Mouse (Mus musculus) Muller cell, postnatal 12 days (primary cell): Measurements from ENCODE around the gene Slc37a1.
"Not testable (repeated sequence)": the region's sequence is repeated elsewhere in the genome, so short reads cannot be mapped to it uniquely, and the experiment has no call there.

Experiments used
- DNase-seq: peaks from one replicate; pipeline ENCODE4 v3.0.0-alpha.2; 2015; ENCODE audit errors: inconsistent ontology term

Slc37a1 gene

GRCm38 (mm10) chr17:31353255-31353654 is 66.7 kb downstream of the Slc37a1 start:
- DNase-seq, result no peak

DNA sequence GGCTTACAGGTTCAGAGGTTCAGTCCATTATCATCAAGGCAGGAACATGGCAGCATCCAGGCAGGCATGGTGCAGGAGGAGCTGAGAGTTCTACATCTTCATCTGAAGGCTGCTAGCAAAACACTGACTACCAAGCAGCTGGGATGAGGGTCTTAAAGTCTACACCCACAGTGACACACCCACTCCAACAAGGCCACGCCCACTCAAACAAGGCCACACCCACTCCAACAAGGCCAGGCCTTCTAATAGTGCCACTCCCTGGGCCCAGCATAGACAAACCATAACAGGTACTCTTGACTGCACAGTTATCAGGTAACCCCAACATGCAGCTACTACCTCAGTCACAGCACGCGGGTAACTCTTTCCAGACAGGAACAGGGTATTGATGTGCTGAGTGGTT is 68.1 kb downstream of the Slc37a1 start:
- DNase-seq, result not testable (repeated sequence)

GRCm38 (mm10) chr17:31355792-31356502 is 69.4 kb downstream of the Slc37a1 start:
- no peak for DNase-seq

GRCm38 (mm10) chr17:31360582-31360981 is 74.0 kb downstream of the Slc37a1 start:
- DNase-seq, result no peak

DNA sequence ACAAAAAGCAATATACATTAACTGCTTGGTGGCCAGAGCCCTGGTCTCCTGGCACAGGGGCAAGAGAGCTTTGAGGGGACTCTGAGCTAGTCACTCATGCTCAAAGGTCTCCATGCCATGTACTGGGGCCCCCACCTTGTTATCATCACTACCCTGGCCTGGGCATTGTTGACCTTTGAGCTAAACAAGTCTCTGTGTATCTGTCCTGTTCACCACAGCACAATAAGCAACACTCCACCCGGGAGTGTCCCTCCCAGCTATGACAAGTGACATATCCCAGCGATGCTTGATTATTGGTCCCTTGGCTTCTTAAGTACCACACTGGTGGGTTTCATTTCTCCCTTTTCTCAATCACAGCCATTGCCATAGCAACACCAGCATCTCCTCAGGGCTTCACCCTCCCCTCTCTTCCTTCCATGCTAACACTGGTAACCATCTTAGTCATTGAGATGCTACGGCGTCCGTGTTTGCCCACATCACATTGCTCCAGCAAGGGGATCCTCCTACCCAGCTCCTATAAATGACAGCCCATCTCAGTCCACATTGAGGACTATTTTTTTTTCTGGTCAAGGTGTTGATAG is 79.1 kb downstream of the Slc37a1 start:
- no peak for DNase-seq

GRCm38 (mm10) chr17:31370221-31370620 is 83.6 kb downstream of the Slc37a1 start:
- DNase-seq, result no peak

DNA sequence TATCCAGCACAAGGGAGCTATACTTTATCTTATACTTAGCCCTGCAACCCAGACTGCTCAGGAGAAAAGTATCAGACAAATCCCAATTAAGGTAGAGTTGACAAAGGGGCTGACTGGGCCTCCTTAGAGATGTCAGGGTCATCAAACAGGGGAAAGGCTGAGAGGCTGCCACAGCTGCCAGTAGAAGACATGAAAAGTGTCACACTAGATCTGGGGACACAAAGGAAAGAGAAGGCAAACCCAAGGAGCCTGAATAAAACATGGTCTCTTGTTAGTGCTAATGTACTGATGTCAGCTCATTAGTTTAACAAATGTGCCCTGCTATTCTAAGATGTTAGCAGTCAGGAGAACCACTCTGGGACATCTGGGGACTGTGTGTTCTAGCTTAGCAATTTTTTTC is 84.3 kb downstream of the Slc37a1 start:
- no peak for DNase-seq

DNA sequence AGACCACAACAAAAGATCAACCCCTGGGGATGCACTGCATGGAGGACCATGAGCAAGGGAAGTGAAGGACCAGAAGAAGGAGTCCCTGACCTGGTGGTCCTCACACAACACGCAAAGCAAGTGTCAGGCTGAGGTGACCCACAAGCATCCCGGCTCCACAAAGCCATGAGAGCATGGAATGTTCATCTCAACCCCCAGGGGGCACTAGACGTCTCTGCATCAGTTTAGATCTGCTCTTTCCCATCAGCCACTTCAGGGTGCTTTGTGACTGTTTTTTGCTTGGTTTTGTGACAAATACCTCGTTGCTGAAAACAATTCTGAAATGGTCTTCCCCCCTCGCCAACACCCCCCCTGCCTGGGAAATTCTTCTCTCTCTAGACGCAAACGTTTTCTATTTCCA is 91.4 kb downstream of the Slc37a1 start:
- no peak for DNase-seq

DNA sequence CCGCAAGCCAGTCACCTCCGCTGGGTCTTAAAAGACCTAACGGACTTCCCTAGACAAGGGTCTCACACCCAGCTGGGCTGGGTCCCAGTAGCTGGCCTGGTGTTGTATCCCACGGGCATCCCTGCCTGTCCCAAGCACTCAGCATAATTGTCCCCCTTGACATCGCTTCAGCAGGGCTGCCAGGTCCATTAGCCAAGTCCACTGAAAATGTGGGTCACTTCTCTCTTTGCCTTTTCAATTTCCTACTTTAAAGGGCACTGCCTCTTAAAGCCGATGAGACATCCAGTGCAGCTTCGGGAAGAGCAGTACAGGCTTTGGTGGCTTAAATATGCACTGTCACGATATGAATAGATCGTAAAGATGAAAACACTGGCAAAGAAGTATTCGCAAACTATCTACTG is 91.8 kb downstream of the Slc37a1 start:
- peak; percentile 70 for DNase-seq

- DNase-seq, result no peak
Observed at GRCm38 (mm10) chr17:31379086-31379485, 92.5 kb downstream of the Slc37a1 start.

DNA sequence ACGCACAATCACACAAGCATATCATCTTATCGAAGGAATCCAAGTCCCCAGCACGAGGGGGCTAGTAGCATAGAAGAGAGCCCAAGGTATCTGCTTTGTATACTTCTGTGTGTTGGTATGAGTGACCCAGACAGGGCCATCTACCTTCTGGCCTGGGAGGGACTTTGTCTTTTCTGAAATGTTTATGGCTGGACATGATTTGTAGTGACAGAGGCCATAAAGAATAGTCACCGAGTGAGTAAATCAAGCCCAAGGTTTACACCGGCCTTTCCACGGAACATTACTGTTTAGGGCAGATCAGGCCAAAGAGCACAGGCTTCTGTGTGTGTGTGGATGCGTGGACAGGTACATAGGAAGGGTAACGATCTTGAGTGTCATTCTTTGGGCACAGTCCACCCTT is 93.3 kb downstream of the Slc37a1 start:
- DNase-seq, result no peak

GRCm38 (mm10) chr17:31383320-31383719 is 96.7 kb downstream of the Slc37a1 start:
- DNase-seq, result no peak

DNA sequence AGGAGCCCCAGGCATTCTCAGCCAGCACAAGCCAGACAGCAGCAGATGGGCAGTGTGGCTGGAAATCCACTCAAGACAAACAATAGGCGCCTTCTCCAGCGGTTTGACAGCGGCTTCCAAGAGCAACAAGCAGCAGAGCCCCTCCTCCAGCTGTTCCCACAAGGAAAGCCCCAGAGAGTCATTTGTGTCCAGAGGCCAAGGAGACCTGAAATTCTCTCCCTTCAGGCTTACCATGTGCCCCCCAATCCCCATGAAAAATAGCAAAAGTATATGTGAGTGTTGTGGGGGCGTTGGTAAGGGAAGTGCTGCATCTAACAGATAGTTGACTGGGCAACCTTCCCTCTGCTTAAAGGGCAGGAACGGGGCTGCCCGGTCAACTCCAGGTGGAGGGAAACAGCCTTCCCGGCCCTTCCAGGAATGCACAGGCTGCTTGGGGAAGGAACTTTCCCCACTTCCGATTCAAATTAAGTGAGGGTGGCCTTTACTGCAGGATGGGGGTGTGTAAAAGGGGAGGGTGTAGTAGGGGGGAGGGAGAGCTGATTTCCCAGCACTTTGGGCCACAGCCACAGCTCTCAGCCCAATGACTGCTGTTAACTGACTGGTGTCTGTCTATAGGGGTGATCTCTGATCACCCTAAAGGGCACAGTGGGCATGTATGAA is 98.5 kb downstream of the Slc37a1 start:
- DNase-seq, result no peak

DNA sequence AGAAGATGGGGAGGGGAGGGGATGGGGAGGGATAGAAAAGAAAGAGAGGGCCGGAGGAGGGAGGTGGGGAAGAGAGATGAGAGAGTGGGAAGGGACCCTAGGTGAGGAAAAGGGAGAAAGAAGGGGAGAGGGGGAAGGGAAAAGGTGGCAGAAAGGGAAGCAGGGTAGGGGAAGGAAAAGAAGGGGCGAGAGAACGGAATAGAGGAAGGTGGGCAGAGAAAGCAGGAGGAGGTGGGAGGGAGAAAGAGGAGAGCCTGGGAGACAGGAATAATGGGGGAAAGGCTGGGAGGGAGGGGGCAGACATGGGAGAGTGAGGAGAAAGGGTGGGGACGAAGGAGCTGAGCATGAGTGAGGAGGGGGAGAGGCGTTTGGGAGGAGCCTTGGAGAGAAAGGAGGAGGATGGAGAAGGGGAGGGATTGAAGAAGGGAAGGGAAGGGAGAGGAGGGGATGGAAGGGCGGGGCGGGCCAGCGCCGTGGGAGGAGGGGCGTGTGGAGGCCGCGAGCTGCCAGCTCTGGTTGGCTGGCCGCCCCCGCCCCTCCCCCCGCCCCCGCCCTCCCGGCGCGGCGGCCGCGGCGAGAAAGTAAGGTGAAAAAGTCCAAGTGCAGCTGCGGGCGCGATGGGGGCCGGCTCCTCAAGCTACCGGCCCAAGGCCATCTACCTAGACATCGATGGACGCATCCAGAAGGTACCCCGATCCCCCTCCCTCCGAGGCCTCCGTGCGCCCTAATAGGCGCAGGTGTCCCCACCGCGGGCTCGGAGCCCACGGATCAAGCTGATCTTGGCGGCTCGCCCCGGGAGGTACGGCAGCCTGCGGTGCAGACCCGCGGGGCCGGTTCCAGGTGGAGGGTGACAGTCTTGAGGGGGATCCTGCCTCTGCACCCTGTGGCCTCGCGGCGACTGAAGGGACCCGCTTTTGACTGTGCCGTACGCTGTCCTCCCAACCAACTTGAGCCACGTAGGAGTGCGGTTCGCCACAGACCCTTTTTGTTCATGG is 99.4 kb downstream of the Slc37a1 start, which contains the start of gene Pde9a:
Pde9a (plus strand) TSS at position 540 of the 995 bp plus-strand sequence.
- DNase-seq, result peak; percentile 72

DNA sequence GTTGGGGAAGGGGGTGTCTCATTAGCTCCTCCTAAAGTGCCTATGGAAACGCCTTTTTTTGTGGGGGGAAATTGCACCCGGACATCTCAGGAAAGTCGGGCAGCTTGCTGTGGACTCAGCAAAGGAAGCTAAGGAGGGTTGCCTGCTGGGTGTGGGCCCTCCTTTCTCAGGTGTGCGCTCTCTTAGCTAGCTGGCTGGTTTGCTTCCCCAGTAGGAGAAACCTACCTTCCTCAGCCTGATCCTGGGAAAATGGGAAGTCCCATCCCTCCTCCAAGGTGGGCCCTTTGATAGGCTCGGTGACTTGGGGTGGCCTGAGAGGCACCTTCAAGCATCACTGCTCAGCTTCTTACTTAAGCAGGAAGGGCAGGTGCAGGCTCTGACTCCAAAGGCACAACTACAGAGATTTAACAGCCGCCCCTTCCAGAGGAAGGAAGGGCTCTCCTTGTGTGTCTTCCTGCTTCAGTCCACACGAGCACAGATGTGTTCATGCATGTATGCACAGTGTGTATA is 100.2 kb downstream of the Slc37a1 start:
- DNase-seq, result no peak

- no peak for DNase-seq
Observed at GRCm38 (mm10) chr17:31389432-31390050, 102.9 kb downstream of the Slc37a1 start.

- DNase-seq, result no peak
Observed at GRCm38 (mm10) chr17:31391462-31391861, 104.9 kb downstream of the Slc37a1 start.

DNA sequence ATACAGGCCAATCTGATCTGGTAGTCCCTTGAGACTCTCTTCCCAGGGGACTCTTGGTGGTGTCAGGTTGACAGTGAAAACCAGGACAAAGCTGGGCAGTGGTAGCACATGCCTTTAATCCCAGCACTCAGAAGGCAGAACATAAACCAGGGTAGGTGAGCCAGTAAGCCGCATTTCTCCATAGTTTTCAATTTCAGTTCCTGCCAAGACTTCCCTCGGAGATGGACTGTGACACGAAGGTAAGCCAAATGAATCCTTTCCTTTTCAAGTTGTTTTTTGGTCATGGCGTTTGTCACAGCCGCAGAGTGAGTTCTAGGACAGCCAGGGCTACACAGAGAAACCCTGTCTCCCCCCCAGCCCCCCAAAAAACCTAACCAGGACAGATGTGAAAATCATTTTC is 105.4 kb downstream of the Slc37a1 start:
- no peak for DNase-seq

GRCm38 (mm10) chr17:31393811-31394210 is 107.2 kb downstream of the Slc37a1 start:
- no peak for DNase-seq

DNA sequence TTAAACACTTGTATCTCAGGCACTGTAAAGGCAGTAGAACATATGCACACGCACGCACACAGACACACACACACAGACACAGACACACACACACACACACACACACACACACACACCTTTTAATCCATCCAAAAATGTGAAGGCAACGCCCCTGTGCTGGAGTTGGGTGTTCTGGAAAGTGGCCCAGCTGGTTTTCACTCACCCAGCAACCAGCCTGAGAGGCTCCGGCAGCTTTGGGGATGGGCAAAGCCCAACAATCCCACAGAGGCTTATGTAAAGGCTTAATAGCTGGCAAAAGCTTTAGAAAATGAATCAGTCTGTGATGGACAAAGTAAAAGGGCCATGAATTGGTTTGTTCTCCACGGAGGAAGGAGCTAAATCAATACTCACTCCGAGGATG is 113.7 kb downstream of the Slc37a1 start:
- no peak for DNase-seq
